Mouse (Mus musculus): ENCODE measurements at regions not wholly inside any gene's neighbourhood (a gene's known extent, or its start where the extent isn't known, plus 50 kb on each side); places are given as distances from the start of the nearest gene placed in this dataset.

- H3K4me2 ChIP-seq (ENCODE audit: low read depth, low read length), result no peak overlapping the region
- no peak overlapping the region for H3K9ac ChIP-seq (replicated peaks; ENCODE audit: low read depth, low read length)
- H3K36me3 ChIP-seq (replicated peaks; ENCODE audit: control insufficient read depth, insufficient read depth, low read length), result no peaks in the 10 kb centered on the region
- no peak for ATAC-seq (ENCODE audit: insufficient read depth, low read depth)
- no peak overlapping the region for H3K27ac ChIP-seq (ENCODE audit: low read depth)
- no peaks in the 10 kb centered on the region for H3K27me3 ChIP-seq (ENCODE audit: control insufficient read depth, insufficient read depth, low read length)
- TF ChIP-seq CTCF (IDR thresholded peaks at IDR 0.05; ENCODE audit: low read depth) (no peak), EP300 (IDR thresholded peaks at IDR 0.05; ENCODE audit: low read depth) (no peak)
- no peak for DNase-seq (ENCODE audit: low spot score)
- no peaks in the 10 kb centered on the region for H3K9me3 ChIP-seq (replicated peaks; ENCODE audit: control insufficient read depth, low read length)
- H3K4me1 ChIP-seq (ENCODE audit: control insufficient read depth, insufficient read depth), result 0 out of 2 replicates have a peak, but pooled peaks cover 2% of the 10 kb centered on the region
- 46% methylated on average over 3 of the region's 3 CpGs for WGBS
- H3K4me3 ChIP-seq (ENCODE audit: low read depth, low read length), result no peak overlapping the region
Measured at GRCm38 (mm10) chr8:64348082-64348646, 142.1 kb upstream of the Tll1 start.

GRCm38 (mm10) chr8:64347490-64347889 is 141.4 kb upstream of the Tll1 start:
- H3K4me1 ChIP-seq (ENCODE audit: control insufficient read depth, insufficient read depth), result 0 out of 2 replicates have a peak, but pooled peaks cover 2% of the 10 kb centered on the region
- H3K27me3 ChIP-seq (ENCODE audit: control insufficient read depth, insufficient read depth, low read length), result no peaks in the 10 kb centered on the region
- H3K9me3 ChIP-seq (replicated peaks; ENCODE audit: control insufficient read depth, low read length), result no peaks in the 10 kb centered on the region
- WGBS, result 67% methylated on average over 2 of the region's 2 CpGs
- H3K4me2 ChIP-seq (ENCODE audit: low read depth, low read length), result no peak overlapping the region
- H3K9ac ChIP-seq (replicated peaks; ENCODE audit: low read depth, low read length), result no peak overlapping the region
- ATAC-seq (ENCODE audit: insufficient read depth, low read depth) (no peak), DNase-seq (ENCODE audit: low spot score) (no peak)
- H3K36me3 ChIP-seq (replicated peaks; ENCODE audit: control insufficient read depth, insufficient read depth, low read length), result no peaks in the 10 kb centered on the region
- no peak for TF ChIP-seq EP300 (IDR thresholded peaks at IDR 0.05; ENCODE audit: low read depth)
- no peak for TF ChIP-seq CTCF (IDR thresholded peaks at IDR 0.05; ENCODE audit: low read depth)
- H3K4me3 ChIP-seq (ENCODE audit: low read depth, low read length), result no peak overlapping the region
- no peak overlapping the region for H3K27ac ChIP-seq (ENCODE audit: low read depth)

DNA sequence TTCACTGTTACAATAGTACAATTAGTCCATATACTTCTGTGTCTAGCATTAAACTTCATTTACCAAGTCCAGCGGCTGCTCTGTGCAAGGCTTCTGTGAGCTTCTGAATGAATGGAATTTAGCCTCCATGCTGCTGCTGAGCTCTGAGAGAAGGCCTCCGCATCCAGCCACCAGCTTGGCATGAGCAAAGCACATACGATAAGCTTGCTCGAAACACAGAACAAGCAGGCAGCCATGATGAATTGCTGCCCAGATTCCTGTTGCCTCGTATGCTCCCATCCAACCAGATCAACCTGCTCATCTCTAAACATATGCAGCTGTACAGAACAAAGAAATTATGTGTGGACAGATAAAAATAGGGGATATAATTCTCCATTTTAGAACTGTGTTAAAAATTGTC is 140.4 kb upstream of the Tll1 start:
- Histone ChIP-seq H3K27me3 (ENCODE audit: control insufficient read depth, insufficient read depth, low read length) (no peaks in the 10 kb centered on the region), H3K9ac (replicated peaks; ENCODE audit: low read depth, low read length) (no peak overlapping the region), H3K4me3 (ENCODE audit: low read depth, low read length) (no peak overlapping the region), H3K27ac (ENCODE audit: low read depth) (no peak overlapping the region), H3K36me3 (replicated peaks; ENCODE audit: control insufficient read depth, insufficient read depth, low read length) (no peaks in the 10 kb centered on the region), H3K4me1 (ENCODE audit: control insufficient read depth, insufficient read depth) (0 out of 2 replicates have a peak, but pooled peaks cover 2% of the 10 kb centered on the region), H3K4me2 (ENCODE audit: low read depth, low read length) (no peak overlapping the region), H3K9me3 (replicated peaks; ENCODE audit: control insufficient read depth, low read length) (no peaks in the 10 kb centered on the region)
- DNase-seq (ENCODE audit: low spot score), result no peak
- 46% methylated on average over 5 of the region's 5 CpGs for WGBS
- TF ChIP-seq CTCF (IDR thresholded peaks at IDR 0.05; ENCODE audit: low read depth) (no peak), EP300 (IDR thresholded peaks at IDR 0.05; ENCODE audit: low read depth) (no peak)
- no peak for ATAC-seq (ENCODE audit: insufficient read depth, low read depth)

DNA sequence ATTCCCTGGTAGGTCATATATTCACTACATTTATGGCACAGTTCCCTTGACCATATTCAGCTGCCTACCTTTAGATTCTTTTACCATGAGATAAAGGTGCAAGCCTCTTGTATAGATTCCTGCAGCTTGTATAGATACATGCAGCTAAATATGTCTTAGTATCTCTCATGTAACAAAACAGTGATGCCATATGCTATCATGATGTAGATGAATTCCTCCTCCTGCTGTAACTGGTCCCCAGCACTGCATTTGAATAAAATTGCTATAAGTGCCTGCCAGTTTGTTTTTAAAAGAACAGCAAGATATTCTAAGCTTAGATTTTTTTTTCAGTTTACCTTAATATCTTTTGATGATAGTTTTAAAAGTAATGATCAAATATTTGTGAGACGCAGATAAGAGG is 138.9 kb upstream of the Tll1 start:
- no peak for DNase-seq (ENCODE audit: low spot score)
- WGBS, result 74% methylated on average over 1 of the region's 1 CpGs
- ATAC-seq (ENCODE audit: insufficient read depth, low read depth), result no peak

GRCm38 (mm10) chr8:64343600-64343999 is 137.5 kb upstream of the Tll1 start:
- DNase-seq (ENCODE audit: low spot score) (no peak), ATAC-seq (ENCODE audit: insufficient read depth, low read depth) (no peak)
- Histone ChIP-seq H3K9me3 (replicated peaks; ENCODE audit: control insufficient read depth, low read length) (no peaks in the 10 kb centered on the region), H3K9ac (replicated peaks; ENCODE audit: low read depth, low read length) (no peak overlapping the region), H3K36me3 (replicated peaks; ENCODE audit: control insufficient read depth, insufficient read depth, low read length) (no peaks in the 10 kb centered on the region), H3K4me3 (ENCODE audit: low read depth, low read length) (no peak overlapping the region), H3K27ac (ENCODE audit: low read depth) (no peak overlapping the region), H3K4me2 (ENCODE audit: low read depth, low read length) (no peak overlapping the region), H3K27me3 (ENCODE audit: control insufficient read depth, insufficient read depth, low read length) (no peaks in the 10 kb centered on the region), H3K4me1 (ENCODE audit: control insufficient read depth, insufficient read depth) (0 out of 2 replicates have a peak, but pooled peaks cover 2% of the 10 kb centered on the region)
- WGBS, result 82% methylated on average over 7 of the region's 7 CpGs
- TF ChIP-seq CTCF (IDR thresholded peaks at IDR 0.05; ENCODE audit: low read depth) (no peak), EP300 (IDR thresholded peaks at IDR 0.05; ENCODE audit: low read depth) (no peak)

More for the DNA sequence above, 138.9 kb upstream of the Tll1 start:
- H3K9me3 ChIP-seq (replicated peaks; ENCODE audit: control insufficient read depth, low read length), result no peaks in the 10 kb centered on the region
- no peak overlapping the region for H3K4me3 ChIP-seq (ENCODE audit: low read depth, low read length)
- no peak overlapping the region for H3K4me2 ChIP-seq (ENCODE audit: low read depth, low read length)
- no peaks in the 10 kb centered on the region for H3K36me3 ChIP-seq (replicated peaks; ENCODE audit: control insufficient read depth, insufficient read depth, low read length)
- 0 out of 2 replicates have a peak, but pooled peaks cover 2% of the 10 kb centered on the region for H3K4me1 ChIP-seq (ENCODE audit: control insufficient read depth, insufficient read depth)
- H3K27ac ChIP-seq (ENCODE audit: low read depth), result no peak overlapping the region
- TF ChIP-seq CTCF (IDR thresholded peaks at IDR 0.05; ENCODE audit: low read depth) (no peak), EP300 (IDR thresholded peaks at IDR 0.05; ENCODE audit: low read depth) (no peak)
- H3K9ac ChIP-seq (replicated peaks; ENCODE audit: low read depth, low read length), result no peak overlapping the region
- H3K27me3 ChIP-seq (ENCODE audit: control insufficient read depth, insufficient read depth, low read length), result no peaks in the 10 kb centered on the region

DNA sequence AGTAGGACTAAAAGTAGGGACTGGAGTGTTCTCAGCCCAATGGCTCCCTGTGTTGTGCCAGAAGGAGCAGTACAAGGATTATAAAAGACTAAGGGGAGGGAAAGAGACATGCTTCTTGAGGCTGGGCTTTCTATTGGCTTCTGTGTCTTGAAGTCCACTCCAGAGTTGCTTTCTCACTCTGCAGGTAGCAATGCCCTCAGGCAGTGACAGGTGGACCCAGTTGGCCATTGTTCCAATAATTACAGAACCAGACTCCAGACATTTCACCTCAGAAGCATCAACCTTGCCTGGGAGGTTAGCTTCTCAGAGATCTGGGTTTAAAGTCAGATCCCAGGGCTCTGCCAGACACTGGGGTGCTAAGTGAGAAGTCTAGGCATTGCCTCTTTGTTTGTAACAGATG is 136.3 kb upstream of the Tll1 start:
- H3K9me3 ChIP-seq (replicated peaks; ENCODE audit: control insufficient read depth, low read length), result no peaks in the 10 kb centered on the region
- 0 out of 2 replicates have a peak, but pooled peaks cover 2% of the 10 kb centered on the region for H3K4me1 ChIP-seq (ENCODE audit: control insufficient read depth, insufficient read depth)
- DNase-seq (ENCODE audit: low spot score) (no peak), ATAC-seq (ENCODE audit: insufficient read depth, low read depth) (no peak)
- H3K27ac ChIP-seq (ENCODE audit: low read depth), result no peak overlapping the region
- no peak overlapping the region for H3K4me2 ChIP-seq (ENCODE audit: low read depth, low read length)
- H3K4me3 ChIP-seq (ENCODE audit: low read depth, low read length), result no peak overlapping the region
- no peaks in the 10 kb centered on the region for H3K27me3 ChIP-seq (ENCODE audit: control insufficient read depth, insufficient read depth, low read length)
- TF ChIP-seq CTCF (IDR thresholded peaks at IDR 0.05; ENCODE audit: low read depth), result no peak
- TF ChIP-seq EP300 (IDR thresholded peaks at IDR 0.05; ENCODE audit: low read depth), result no peak
- no peaks in the 10 kb centered on the region for H3K36me3 ChIP-seq (replicated peaks; ENCODE audit: control insufficient read depth, insufficient read depth, low read length)
- no peak overlapping the region for H3K9ac ChIP-seq (replicated peaks; ENCODE audit: low read depth, low read length)
